Mouse (Mus musculus): ENCODE data around the gene Arel1. TPM values are rescaled to one million over a fixed set of nuclear protein-coding genes. Genes with fewer than 3 reads are reported as not detected.

The Arel1 gene
- total RNA-seq, 2 experiments from 2014 or later, result 96.2 to 112 TPM

DNA sequence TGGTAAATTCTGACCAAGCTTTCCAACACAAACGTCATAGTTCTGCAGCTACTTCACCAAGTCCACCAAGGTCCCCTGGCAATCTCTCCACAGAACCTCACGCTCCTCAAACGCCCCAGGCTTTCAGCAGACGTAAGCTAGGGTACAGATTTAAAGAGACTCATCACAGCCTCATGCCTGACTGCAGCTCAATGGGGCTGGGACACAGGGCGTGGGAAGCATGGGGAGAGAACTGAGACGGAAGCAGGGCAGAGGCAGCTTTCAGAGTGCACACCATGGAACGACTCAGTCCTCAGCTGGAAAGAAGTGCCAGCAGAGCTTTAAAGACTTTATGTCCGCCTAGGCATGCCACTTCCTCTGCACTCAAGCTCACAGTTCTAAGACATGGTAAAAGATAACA lies 19.2 kb downstream of the Arel1 start:
- intact Hi-C loops (cut with DNase I), result no loop called here
- DNase-seq (ENCODE audit: low spot score in 2 of 2), result no peak

DNA sequence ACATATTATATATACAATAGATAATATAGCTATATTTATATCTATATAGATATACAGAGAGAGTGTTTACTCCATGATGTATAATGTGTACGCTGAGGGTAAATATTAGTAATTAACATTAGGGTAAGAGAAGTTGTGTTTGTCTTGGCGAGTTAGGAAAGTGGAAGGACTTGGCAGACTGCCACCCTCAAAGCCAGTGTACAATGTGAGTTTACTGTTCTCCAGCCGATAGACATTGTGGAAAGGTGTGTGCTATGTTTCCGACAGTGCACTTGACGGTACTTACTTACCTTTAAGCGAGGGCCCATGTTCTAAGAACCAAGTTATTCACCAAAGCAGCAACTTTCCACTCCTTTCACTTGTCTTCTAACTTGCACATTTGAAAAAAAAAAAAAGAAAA lies 19.9 kb downstream of the Arel1 start:
- no peak for DNase-seq (ENCODE audit: low spot score in 2 of 2)
- intact Hi-C loops (cut with DNase I), result no loop called here

DNA sequence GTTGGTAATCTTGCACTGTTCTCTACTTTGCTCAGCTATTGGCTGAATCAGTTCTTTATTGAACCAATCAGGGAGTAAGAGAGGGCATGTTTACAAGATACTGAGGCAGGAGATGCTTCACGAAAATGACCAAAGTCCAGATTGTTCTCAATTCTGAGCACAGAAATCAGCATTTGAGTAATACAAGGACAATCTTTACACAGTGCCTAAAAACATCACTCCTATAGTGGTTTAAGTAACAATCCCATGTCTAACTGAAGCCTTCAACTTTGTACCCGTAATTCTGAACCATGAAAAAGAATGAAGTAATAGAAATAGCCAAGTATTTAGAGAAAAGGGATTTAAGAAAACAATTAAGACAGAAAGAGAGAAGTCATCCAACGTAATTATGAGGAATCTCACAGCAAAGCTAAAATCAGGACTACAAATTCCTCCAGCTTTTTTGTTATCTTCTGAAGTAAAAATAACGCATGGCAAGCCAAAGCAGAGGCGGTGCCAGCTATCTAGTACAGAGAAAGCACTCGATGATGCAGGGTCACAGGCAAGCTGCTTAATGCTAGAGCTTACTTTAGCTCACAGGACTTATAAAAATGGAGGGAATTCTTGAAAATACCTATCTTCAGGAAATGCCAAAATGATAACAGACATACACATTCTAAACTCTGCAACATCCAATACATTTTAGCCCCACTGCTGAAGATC lies 22.0 kb downstream of the Arel1 start:
- intact Hi-C loops (cut with DNase I), result no loop called here
- no peak for DNase-seq (ENCODE audit: low spot score in 2 of 2)

DNA sequence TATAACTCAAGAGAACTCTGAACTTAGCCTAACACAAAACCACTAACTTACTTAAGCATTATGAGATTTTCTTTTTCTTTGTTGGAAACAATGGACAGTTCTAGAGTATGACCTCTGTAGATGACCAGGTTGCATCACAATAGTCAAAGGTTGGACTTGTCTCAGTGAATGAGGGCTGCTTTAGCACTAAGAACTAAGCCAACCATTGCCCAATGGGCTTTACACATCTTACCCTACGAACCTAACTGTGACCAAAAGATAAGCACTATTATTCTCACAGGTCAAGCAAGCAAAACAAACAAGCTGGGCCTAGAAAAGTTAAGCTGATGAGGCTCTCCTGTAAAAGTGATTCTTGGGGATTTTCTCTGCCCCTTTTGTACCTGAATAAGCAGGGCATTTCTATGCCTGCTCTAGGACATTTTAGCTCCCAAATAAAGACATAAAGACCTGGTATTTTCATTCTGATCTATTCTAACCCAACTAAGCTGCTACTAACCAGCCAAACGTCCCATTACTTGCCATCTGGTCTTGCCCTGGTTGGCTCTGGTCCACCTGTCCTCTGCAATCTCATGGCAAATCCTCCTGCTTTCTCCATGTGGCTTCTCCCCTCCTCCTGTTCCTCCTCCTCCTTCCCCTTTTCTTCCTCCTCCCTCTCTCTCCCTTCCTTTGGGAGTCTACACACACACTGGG lies 22.7 kb downstream of the Arel1 start:
- no peak for DNase-seq (ENCODE audit: low spot score in 2 of 2)
- intact Hi-C loops (cut with DNase I), result no loop called here

DNA sequence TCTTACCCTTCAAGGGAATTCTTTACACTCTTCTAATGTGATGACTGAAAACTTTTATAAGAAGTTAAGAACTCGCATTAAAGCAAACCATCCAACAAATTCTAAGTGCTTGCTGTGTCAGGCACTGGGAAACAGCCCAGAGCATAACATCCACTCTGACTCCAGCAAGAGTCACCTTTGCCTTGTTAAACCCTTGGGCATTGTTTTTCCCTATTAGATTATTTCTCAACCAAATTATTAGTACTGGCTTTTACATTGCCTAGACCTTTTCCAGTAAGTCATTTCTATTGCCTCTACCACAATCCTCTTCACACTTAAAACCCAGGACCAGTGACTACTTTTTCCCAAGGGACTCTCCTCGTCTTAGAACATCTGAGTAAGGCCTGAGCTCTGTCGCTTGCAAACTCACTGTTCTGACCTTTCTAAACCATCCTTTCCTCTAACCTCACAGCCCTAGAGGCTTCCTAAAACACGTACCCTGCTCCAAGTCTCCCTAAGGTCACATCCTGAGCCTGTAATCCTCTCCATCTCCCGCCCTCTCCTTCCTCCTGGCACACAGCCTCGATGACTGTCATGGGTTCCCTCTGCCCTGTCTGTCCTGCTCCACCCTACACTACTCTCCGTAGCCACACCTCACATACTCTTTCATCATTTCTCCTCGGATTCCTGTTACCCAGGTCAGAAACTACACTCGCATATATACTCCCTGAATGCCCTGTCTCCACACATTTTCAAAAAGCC lies 25.7 kb downstream of the Arel1 start:
- DNase-seq (ENCODE audit: low spot score in 2 of 2), result no peak
- intact Hi-C loops (cut with DNase I), result no loop called here

DNA sequence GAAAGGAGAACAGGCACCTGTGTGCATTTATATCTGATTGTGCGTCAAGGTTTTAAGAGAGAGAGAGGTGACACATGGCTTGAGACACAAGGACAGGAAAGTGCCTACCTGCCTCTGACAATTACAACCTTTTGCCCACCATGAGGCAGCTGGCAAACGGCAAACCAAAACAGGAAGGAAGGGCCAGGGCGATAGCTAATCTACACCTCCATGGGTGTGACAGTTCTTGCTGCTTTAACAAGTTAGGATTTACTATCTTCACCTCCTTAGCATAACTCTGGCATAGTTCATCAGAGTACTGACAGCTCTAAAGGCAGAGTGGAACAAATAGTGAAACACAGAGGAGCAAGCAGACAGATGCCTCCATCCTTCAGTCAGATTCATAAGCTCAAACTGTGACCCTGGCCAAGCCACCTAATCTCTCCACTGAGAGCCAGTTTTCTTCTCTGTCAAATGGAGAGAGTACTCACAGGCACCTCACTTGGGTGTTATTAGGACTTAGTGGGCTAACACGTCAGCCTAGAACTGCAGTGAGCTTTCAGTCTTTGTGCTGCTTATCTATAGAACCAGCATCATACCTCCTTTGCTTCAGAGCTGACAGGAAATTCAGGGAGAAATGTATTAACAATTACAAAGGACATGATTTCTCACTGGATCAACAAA lies 26.4 kb downstream of the Arel1 start:
- intact Hi-C loops (cut with DNase I), result no loop called here
- no peak for DNase-seq (ENCODE audit: low spot score in 2 of 2)

DNA sequence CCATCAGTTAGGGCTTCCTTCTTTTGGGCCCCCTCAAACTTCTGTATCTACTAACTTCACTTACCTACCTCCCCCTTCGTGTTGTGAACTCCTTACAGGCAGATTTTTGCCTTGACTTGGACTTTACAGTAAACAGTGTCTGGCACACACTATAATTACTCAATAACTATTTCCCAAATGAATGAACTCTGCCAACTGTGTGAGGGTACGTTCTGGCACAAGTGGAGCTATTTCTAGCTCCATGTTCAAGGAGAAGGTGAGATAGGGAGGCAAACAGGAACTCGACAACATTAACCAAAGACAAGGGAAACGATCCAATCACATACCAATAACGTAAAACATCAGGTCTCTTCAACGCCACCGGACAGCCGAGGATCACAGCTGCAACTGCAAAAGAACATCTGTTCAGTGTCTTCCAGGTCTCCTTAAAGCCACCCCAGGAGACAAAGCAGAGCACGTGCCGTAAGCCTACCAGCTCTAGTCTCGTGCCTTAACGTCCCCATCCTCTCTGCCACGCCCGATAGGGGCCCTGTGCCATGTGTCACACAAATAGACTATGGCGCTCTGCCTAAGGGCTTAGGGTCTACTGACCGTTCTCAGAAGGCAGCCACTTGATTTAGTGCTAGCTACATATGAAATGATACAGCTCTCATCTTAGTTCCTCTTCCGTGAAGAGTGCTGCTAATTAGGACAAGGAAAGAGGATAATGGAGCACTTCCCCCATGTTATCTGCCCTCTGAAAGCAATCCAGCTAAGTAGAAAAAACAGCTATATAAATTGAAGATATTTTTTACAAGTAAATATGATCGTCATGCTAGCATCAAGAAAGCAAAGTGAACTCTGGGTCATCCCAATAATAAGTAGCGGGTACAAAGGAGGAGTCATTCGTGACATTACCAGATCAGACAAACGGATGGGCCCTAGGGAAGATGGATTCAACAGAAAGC lies 27.4 kb downstream of the Arel1 start:
- intact Hi-C loops (cut with DNase I), result no loop called here
- DNase-seq (ENCODE audit: low spot score in 2 of 2), result no peak

DNA sequence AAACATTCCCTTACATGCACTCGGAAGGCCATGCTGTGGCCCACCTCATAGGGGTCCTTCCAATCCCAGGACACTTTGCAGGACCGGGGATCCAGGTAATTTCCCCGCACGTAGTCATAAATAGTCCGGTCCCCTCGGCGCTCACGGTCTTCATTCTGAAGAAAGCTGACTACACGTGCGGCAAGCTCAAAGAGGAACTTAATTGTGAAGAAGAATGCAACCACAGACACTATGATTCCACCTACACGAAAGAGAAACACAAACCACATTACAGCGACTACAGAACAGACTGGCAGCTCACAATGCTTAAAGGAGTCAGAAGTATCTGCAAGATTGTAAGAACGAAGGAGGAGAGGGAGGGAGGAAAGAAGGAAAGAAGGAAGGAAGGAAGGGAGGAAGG lies 29.0 kb downstream of the Arel1 start:
- intact Hi-C loops (cut with DNase I), result no loop called here
- DNase-seq (ENCODE audit: low spot score in 2 of 2), result no peak

DNA sequence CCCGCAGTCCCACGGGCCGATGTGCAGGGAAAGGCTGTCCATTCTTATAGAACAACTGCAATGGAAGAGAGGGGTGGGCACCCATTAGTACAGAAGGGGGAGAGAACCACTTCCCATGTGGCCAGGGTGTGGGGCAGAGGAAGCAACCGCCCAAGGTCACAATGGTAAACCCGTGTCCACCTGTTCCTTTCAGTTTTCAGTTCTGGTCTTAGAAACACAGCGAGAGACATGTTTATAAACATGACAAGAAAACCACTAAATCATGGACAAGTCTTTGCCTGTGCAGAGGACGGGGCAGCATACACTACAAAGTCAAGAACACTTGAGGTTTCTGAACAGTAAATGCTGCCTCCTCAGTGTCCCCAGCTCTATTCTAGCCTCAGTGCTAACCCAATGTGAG lies 30.4 kb downstream of the Arel1 start:
- intact Hi-C loops (cut with DNase I), result no loop called here
- DNase-seq (ENCODE audit: low spot score in 2 of 2), result no peak

DNA sequence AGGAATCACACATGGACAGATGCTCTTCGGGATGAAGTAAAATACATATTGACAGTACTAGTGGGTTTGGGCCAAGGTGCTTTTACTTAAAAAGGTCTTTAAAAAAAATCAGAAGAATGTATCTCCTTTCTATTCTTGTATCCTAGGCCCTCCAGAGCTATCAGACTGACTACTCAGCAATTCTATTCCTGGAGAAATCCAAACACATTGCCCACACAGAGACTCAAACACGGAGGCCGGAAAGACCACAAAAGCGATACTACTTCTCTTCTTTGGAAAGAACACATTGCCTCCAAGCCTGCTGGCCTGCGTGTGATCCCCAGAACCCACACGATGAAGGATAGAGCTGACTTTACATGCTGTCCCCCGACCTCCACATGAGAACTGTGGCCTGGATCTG lies 31.6 kb downstream of the Arel1 start:
- intact Hi-C loops (cut with DNase I), result no loop called here
- no peak for DNase-seq (ENCODE audit: low spot score in 2 of 2)

DNA sequence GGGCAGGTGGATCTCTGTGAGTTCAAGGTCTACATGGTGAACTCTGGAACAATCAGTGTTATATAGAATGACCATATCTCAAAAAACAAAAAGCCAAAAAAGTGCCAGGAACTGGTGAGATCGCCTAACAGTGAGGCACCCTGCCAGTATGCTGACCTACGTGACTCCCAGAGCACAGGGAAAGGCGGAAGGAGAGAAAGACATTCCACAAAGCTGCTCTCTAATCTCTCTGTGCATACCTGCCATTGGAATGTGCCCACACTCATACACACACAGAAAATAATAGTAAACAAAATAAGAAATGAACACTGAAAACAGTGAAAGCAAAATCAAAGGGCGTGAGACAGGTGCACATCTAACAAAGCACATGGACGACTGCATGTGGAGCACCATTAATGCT lies 35.4 kb downstream of the Arel1 start:
- DNase-seq (ENCODE audit: low spot score in 2 of 2), result no peak
- intact Hi-C loops (cut with DNase I), result no loop called here

DNA sequence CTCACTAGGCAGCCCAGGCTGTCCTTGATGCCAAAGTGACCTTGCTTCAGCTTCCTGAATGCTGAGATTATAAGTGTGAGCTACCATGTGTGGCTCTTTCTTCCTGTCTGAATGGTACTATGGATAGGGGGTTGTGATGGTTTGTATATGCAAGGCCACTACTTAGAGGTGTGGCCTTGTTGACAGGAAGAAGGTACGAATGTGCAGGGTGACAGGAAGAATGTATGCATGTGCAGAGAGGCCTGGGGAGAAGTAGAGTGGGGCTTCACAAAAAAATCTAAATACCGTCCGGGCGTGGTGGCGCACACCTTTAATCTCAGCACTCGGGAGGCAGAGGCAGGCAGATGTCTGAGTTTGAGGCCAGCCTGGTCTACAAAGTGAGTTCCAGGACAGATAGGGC lies 38.5 kb downstream of the Arel1 start:
- intact Hi-C loops (cut with DNase I), result no loop called here
- DNase-seq (ENCODE audit: low spot score in 2 of 2), result no peak

DNA sequence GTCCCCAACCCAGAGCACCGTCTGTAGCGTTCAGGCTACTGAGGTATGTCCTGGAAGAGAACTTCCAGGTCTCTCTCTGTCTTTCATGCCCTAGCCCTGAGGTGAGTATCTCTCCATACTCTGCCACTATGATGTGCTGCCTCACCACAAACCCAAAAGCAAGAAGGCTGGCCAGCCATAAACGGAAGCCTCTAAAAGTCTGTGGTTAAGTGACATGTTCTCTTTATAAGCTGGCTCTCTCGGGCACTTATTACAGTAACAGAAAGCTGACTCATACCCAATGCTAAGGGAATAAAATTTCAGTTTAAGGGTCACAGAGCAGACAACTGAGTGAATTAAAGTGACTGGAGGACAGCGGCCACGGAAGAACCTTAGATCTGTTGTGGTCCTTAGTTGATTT lies 44.2 kb downstream of the Arel1 start:
- intact Hi-C loops (cut with DNase I), result no loop called here
- no peak for DNase-seq (ENCODE audit: low spot score in 2 of 2)

DNA sequence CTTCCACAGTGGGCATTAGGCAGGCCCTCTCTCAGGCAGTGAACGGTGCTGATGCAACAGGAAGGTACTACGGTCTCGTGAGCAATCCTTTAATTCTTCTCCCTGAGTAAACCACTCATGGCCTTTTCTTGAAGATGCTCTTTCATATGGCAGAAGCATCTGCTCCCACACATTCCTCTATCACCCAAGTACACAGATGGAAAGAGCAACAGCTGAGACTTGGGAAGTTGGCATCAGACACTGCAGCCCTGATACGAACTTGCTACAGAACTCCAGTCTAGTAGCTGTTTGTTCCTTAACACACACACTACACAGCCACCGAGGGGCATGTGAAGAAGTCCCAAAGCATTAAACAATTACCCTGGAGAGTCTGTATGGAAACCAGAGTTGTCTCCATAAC lies 46.4 kb downstream of the Arel1 start:
- intact Hi-C loops (cut with DNase I), result no loop called here
- DNase-seq (ENCODE audit: low spot score in 2 of 2), result no peak

DNA sequence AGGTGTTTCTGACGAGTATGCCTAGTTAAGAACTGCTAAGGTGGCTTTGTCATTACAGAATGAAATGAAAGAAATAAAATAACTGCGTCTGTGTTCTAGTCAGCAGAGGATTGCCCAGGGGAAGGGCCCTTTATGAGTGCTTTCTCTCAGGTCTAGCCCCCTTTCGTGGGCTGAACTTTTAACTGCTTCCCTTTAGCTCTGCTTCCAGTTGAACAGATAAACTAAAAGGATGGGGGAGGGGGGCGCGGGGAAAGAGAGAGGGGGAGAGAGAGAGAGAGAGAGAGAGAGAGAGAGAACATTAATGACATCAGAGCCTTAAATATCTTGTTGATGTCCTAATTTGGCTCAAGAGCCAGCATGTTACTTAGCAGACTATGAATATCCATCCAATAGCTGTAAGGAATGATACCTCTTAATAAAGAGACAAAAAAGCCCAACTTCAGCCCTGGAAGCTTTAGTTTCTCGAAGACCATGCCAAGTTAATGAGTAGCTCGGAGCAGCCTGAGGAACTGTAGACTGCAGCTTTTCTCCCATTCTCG lies 48.8 kb downstream of the Arel1 start:
- intact Hi-C loops (cut with DNase I), result no loop called here
- DNase-seq (ENCODE audit: low spot score in 2 of 2), result no peak

DNA sequence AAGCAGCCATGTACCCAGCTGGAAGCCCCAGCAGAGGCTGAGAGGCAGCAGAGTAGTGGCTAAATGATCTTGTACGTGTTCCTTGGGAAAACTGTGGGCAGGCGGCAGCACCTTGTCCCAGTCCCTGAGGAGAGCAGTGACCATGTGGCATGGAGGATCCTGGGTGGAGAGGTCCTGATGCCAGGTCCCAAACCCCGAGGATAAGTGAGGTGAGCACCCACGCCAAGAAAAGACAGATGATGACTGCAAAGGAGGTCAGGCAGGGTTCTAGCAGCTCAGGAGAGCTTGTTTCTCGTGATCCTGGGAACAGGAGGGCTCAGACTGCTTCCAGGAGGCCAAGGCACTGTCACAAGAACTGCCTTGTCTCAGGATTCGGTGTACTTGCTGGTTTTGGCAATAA lies 51.9 kb downstream of the Arel1 start:
- intact Hi-C loops (cut with DNase I), result no loop called here
- DNase-seq (ENCODE audit: low spot score in 2 of 2), result no peak

DNA sequence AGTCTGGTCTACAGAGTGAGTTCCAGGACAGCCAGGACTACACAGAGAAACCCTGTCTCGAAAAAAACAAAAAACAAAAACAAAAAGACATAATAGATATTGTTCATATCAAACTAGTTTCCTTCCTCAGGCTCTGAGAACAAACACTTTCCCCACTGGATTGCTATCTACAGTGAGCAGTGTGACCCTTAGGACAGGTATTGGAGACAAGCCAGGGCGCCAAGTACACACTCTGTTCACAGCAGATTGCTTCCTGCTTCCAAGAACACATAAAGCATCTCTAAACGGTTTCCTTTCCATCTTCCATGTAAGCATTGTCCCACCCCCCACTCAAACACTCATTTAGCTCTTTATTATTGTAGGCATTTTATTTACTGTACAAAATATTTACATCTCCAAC lies 52.9 kb downstream of the Arel1 start:
- intact Hi-C loops (cut with DNase I), result no loop called here
- DNase-seq (ENCODE audit: low spot score in 2 of 2), result no peak

DNA sequence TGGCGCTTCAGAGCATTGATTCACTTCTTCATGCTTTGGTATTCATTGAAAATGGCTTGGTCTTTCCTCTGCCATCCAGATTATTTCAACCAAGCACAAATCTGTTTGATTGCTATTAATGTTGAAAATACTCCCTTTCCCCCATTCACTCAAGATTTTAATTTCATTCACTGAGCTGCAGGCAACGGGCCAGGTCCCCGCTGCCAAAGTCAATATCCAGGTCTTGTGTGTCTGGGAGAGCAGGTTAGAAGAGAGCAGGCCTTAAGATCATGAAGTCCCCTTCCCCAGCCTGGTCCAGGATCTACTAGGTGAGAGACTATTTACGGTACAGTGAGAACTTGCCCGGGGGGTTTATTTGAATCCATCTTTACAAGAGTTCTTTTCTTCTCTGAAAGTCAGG lies 55.7 kb downstream of the Arel1 start:
- intact Hi-C loops (cut with DNase I), result no loop called here
- no peak for DNase-seq (ENCODE audit: low spot score in 2 of 2)

DNA sequence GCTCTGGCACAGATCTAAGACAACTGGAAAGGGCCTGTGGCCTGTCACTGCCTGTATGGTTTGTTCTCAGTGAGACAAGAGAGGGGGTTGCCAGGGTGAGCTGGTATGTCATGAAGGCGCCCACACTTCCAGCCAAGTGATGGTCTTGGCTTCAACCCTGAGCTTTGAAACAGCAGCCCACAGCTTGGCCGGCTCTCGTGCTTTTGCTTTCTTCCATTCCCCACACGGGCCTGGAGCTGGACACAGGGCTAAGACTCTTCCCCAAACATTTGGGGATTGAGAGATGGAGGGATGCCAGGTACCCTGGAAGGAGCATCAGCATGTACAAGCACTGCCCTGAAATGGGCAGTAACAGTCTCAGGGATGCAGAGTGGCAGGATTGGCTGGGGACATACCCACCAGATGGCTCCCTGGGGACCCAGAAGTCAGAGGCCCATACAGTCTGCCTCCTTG lies 58.0 kb downstream of the Arel1 start:
- no peak for DNase-seq (ENCODE audit: low spot score in 2 of 2)
- intact Hi-C loops (cut with DNase I), result no loop called here

Data from left cerebral cortex, postnatal 36 days (tissue).